Mouse (Mus musculus): ENCODE measurements around the gene Gm28635.

Gene Gm28635

GRCm38 (mm10) chr2:84635611-84636010, 42.2 kb downstream of the Gm28635 start:
- DNase-seq, result no peak

- no peak for DNase-seq
Observed at GRCm38 (mm10) chr2:84634934-84635482, 42.8 kb downstream of the Gm28635 start.

GRCm38 (mm10) chr2:84634006-84634405, 43.8 kb downstream of the Gm28635 start:
- no peak for DNase-seq

- no peak for DNase-seq
Observed at GRCm38 (mm10) chr2:84632999-84633398, 44.8 kb downstream of the Gm28635 start.

GRCm38 (mm10) chr2:84632001-84632400, 45.8 kb downstream of the Gm28635 start:
- no peak for DNase-seq

- no peak for DNase-seq
Observed at GRCm38 (mm10) chr2:84627036-84627435, 50.8 kb downstream of the Gm28635 start.

GRCm38 (mm10) chr2:84626366-84626975, 51.4 kb downstream of the Gm28635 start:
- DNase-seq, result no peak

GRCm38 (mm10) chr2:84624201-84624600, 53.6 kb downstream of the Gm28635 start:
- DNase-seq, result no peak

GRCm38 (mm10) chr2:84623428-84624119, 54.3 kb downstream of the Gm28635 start:
- DNase-seq, result no peak

- DNase-seq, result no peak
Observed at GRCm38 (mm10) chr2:84622668-84623067, 55.2 kb downstream of the Gm28635 start.

GRCm38 (mm10) chr2:84619646-84620340, 58.0 kb downstream of the Gm28635 start:
- no peak for DNase-seq

GRCm38 (mm10) chr2:84618914-84619313, 58.9 kb downstream of the Gm28635 start:
- peak in 1 of 2 experiments; percentile 14 for DNase-seq

- peak in 1 of 2 experiments; percentile 29 for DNase-seq
Observed at GRCm38 (mm10) chr2:84617637-84618515, 60.0 kb downstream of the Gm28635 start.

GRCm38 (mm10) chr2:84612764-84613163, 65.1 kb downstream of the Gm28635 start:
- DNase-seq, result no peak

GRCm38 (mm10) chr2:84607842-84608241, 70.0 kb downstream of the Gm28635 start:
- no peak for DNase-seq

- no peak for DNase-seq
Observed at GRCm38 (mm10) chr2:84600977-84601376, 76.9 kb downstream of the Gm28635 start.

GRCm38 (mm10) chr2:84599270-84599888, 78.5 kb downstream of the Gm28635 start:
- no peak for DNase-seq

- no peak for DNase-seq
Observed at GRCm38 (mm10) chr2:84597123-84597522, 80.7 kb downstream of the Gm28635 start.

- no peak for DNase-seq
Observed at GRCm38 (mm10) chr2:84592801-84593200, 85.0 kb downstream of the Gm28635 start.

- DNase-seq, result no peak
Observed at GRCm38 (mm10) chr2:84585700-84586099, 92.1 kb downstream of the Gm28635 start.

- no peak for DNase-seq
Observed at GRCm38 (mm10) chr2:84582286-84582685, 95.6 kb downstream of the Gm28635 start.

GRCm38 (mm10) chr2:84581208-84581607, 96.6 kb downstream of the Gm28635 start:
- no peak for DNase-seq
